Mouse (Mus musculus) regulatory T cell (primary cell): ENCODE data around the gene Fnbp1l.

Experiments used
- in situ Hi-C: fragments of 300-600 bp; cut with MboI, MseI; formaldehyde crosslinking; loops from one replicate; pipeline ENCODE4 v1.15.1; 2025; ENCODE audit warnings: high pct_unique_total_duplicates

Fnbp1l gene

DNA sequence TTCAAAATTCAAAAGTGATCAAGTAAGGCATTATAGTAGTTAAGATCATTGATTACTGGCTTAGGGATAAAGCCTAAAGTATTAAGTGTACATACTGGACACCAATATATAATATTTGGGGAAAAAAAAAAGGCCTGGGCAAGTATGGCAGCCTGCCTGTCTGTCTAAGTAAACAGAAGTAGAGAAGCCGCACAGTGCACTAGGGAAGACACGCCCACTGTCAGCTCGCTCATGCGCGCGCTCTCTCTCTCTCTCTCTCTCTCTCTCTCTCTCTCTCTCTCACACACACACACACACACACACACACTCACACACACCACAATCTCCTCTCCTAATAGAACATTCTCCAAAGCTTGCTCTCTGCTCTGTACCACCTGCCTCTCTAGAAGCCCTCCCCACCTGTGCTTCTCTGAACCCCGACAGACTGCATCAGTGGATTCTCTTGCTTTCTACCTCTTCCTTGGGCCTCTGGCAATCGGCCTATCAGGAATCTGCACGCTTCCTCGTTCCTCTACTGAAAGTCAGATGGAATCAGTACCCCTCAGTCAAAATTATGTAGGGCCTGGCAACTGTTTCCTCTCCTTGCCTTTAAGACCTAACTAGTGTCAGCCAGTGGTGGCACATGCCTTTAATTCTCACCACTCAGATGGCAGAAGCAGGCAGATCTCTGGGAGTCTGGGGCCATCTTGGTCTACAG is 13.3 kb downstream of the Fnbp1l start:
- in situ Hi-C loops: no loop called here

GRCm38 (mm10) chr3:122603229-122603628 is 16.3 kb downstream of the Fnbp1l start:
- in situ Hi-C loops: no loop called here

DNA sequence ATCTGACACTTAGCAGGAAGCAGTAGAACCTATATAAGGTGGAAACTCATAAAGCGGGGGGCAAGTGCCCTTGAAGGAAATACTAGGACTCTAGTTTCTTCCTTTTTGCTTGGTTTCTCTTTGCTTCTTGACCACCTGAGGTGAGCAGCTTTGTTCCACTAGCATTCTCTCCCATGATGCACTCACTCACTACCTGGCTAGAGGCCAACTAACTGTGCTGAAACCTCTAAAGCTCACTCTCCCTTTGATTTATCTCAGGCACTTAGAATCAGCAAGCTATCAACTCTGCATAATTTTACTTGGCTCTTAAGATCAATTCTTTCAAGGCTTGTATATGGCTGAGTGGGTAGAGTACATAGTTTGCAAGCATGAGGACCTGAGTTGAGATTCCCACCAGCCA is 17.1 kb downstream of the Fnbp1l start:
- in situ Hi-C loops: no loop called here

- in situ Hi-C loops: no loop called here
These were observed 20.2 kb downstream of the Fnbp1l start for GRCm38 (mm10) chr3:122599291-122599690.

DNA sequence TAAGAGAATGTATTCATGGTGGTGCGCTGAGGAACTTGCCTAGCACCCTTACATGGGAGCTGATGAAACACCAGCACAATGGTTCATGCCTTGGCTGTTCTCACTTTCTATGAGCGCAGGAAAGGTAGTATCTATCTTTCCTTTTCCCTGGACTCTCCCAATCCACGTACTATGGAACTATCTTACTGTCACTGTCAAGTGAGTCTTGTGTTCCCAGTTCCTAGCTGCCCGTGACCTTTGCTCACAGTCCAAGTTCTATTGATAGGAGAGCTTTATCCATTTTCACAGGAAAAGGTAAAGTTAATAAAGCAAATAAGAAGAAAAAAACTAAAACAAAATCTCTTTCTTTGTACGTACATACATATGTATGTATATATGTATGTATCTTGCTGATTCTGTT is 28.7 kb downstream of the Fnbp1l start:
- in situ Hi-C loops: no loop called here

GRCm38 (mm10) chr3:122590346-122590745 is 29.2 kb downstream of the Fnbp1l start:
- in situ Hi-C loops: no loop called here

GRCm38 (mm10) chr3:122586918-122587641 is 32.4 kb downstream of the Fnbp1l start:
- in situ Hi-C loops: no loop called here

DNA sequence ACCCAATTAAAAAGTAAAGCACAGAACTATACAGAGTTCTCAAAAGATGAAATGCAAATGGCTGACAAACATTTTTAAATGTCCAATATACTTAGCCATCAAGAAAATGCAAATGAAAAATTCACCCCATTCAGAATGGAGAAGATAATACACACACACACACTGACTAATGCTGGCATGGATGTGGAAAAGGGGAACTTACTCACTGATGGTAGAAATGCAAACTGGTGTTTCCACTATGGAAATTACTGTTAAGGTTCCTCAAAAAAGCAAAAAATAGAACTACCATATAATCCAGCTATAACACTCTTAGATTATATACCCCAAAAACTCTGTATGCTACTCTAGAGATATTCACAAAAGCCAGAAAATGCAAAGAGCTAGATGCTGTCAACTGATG is 42.2 kb downstream of the Fnbp1l start:
- in situ Hi-C loops: no loop called here

- in situ Hi-C loops: no loop called here
These were observed 44.6 kb downstream of the Fnbp1l start for GRCm38 (mm10) chr3:122574921-122575320.

GRCm38 (mm10) chr3:122573426-122574286 is 45.9 kb downstream of the Fnbp1l start:
- in situ Hi-C loops: no loop called here

DNA sequence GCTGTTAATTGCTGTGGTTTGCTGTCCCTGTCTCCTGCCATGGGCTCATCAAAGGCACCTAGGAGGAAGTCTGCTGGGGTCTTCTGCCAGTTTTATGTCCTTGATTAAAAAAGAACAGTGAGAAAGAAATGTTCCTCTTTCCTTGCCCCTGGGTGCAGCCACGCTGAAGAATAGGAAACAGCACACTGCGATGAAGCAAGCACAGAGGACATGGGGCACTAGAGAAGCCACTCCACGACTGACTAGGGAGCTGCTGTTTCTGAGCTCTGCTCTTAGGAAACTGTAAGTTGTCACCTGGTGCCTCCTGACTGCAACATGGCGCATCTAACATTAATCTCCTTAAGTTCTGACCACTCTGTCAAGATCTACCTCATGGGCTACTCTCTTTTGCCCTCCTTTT is 53.0 kb downstream of the Fnbp1l start:
- in situ Hi-C loops: no loop called here

DNA sequence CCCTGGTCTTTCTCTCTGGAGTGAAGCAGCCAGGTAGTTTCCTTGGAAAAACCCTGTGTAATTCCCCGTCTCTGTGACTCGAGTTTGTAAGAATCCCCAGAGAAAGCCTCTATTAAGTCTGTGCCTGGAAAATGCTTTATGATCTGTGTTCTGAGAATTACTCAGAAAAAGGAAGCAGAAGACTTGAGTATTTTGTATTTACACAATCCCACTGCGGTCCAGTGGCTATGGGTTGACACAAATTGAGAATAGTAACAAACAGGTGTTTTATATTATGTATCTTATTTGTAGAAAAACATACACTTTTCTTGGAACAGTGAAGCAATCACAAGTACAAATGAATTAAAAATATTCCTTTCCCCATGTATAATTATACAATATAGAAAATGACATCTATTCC is 53.4 kb downstream of the Fnbp1l start:
- in situ Hi-C loops: no loop called here

GRCm38 (mm10) chr3:122565285-122565684 is 54.2 kb downstream of the Fnbp1l start:
- in situ Hi-C loops: no loop called here

DNA sequence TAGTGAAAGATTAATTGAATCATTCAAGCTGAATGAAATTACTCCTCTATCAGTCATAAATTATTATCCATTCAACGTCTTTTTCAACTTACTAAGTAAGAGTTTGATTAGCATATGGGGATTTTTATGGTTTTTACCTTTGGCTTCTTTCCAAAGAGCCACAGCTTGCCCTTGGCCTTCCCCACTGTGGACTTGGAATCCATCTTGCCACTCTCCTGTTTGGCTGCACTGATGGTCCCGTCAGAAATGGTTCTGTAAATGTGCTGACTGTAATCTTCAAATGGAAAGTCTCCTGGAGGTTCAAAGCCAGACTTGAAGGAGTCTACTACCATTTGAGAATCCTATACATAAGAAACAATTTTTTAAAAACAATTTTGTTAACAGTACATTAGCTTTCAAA is 61.7 kb downstream of the Fnbp1l start:
- in situ Hi-C loops: no loop called here

- in situ Hi-C loops: no loop called here
These were observed 68.3 kb downstream of the Fnbp1l start for GRCm38 (mm10) chr3:122551174-122551573.

DNA sequence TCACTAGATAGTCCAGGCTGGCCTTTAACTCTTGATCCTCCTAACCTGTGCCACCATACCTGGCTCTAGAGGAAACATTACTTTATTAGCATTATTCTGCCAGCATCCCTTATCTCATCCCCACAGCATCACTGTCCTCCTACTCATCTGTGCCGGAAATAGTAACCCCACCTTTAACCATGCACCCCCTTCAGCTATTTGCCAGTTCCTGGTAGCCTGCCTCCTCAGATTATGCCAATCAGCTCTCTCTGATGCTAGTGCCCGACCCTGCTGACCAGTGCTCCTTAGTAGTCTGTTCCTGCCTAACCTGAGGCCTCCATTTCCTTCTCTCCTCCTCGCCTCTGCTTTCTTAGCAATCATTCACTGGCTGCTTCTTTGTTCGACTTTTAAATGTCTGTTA is 72.0 kb downstream of the Fnbp1l start:
- in situ Hi-C loops: no loop called here

GRCm38 (mm10) chr3:122545346-122545745 is 74.2 kb downstream of the Fnbp1l start:
- in situ Hi-C loops: no loop called here

- in situ Hi-C loops: no loop called here
These were observed 78.6 kb downstream of the Fnbp1l start for GRCm38 (mm10) chr3:122540918-122541317.

- in situ Hi-C loops: no loop called here
These were observed 79.4 kb downstream of the Fnbp1l start for GRCm38 (mm10) chr3:122539961-122540690.

DNA sequence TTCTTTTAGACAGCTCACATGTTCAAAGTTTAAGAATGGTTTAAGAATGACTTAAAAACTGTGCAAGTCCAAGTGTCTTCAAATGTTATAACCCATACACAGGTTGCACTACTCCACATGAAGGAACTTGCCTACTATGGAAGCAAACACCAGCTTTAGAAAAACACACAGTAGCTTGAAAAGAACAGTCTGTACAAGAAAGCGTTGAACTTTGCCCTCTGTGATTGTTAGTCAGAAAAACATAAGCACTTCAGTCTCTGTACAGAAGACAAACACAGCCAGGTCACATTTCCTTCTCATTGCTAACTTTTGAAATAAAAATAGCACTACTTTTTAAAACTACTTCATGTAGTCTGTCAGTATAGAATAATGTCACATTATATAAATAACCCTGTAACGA is 80.7 kb downstream of the Fnbp1l start:
- in situ Hi-C loops: no loop called here

- in situ Hi-C loops: no loop called here
These were observed 83.4 kb downstream of the Fnbp1l start for GRCm38 (mm10) chr3:122535938-122536703.
